Mouse (Mus musculus) lung, postnatal 25 days (tissue): ENCODE results near the gene Tepp.

Source experiments
- DNase-seq: peaks from one replicate; pipeline ENCODE4 v3.0.0; 2022; ENCODE audit warnings: low spot score

Gene Tepp

GRCm38 (mm10) chr8:95369581-95370326 is 59.4 kb downstream of the Tepp start:
- DNase-seq: no peak

- DNase-seq: no peak
These were observed 63.1 kb downstream of the Tepp start for GRCm38 (mm10) chr8:95373389-95374002.

- DNase-seq: no peak
These were observed 64.1 kb downstream of the Tepp start for GRCm38 (mm10) chr8:95374429-95374828.

- DNase-seq: no peak
These were observed 65.1 kb downstream of the Tepp start for GRCm38 (mm10) chr8:95375374-95375930.
